Mouse (Mus musculus): ENCODE results near the gene Cfap97. TPM values are rescaled to one million over a fixed set of nuclear protein-coding genes. Genes with fewer than 3 reads are reported as not detected.
"Not testable (repeated sequence)": the region's sequence is repeated elsewhere in the genome, so short reads cannot be mapped to it uniquely, and the experiment has no call there.

The Cfap97 gene
- polyA plus RNA-seq, 1 experiment from 2014 or later = 21.5 TPM

DNA sequence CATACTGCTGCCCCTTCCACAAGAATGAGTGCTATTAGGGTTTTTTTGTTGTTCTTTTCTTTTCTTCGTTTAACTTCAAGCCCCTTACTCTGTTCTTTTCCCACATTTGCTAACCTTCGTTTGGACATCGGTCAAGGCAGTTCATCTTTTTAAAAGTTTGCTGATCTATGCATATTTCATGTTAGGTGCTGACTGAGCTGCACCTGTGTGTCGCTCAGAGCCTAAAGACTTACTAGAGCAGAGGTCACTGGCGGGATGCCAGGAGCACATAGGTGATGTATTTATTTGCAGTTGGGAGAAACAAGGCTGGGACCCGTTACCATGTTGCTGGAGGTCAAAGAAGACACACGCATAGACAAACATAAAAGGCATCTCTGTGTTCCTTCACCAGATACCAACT is 60.6 kb downstream of the Cfap97 start:
- peaks cover 48% of the 10 kb centered on the region for H3K4me1 ChIP-seq
- H3K27me3 ChIP-seq (ENCODE audit: low read depth, poor library complexity, severe bottlenecking) = peaks cover 34% of the 10 kb centered on the region
- H3K27ac ChIP-seq (replicated peaks) = peak overlapping the region; percentile 96; the same call in 1 of the 2 replicates
- H3K36me3 ChIP-seq = peaks cover 23% of the 10 kb centered on the region
- no peak for DNase-seq (ENCODE audit: low spot score)
- 48% methylated on average over 7 of the region's 7 CpGs for WGBS
- H3K4me3 ChIP-seq = peak overlapping the region; percentile 87; the same call in 1 of the 2 replicates
- no peaks in the 10 kb centered on the region for H3K9me3 ChIP-seq (replicated peaks)

DNA sequence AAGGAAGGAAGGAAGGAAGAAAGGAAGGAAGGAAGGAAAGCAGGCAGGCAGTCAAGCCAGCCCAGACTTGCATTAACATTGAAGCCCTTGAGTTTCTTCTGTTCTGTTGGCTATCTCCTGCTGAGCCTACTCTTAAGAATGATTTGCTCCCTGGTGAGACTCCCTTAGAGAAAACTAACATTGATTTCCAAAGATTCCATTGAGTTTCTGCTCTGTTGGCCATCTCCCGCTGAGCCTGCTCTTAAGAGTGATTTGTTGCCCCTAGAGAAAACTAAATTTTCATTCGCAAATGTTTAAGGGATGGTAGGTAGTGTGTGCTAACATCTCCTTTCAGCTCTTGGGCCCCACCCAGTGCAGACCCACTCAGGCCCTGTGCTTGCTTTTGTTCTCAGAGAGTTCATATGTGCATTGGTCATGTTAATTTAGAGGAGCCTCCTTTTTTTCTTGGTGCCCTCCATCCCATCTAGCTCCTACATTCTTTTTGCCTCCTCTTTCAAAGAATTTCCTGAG is 62.5 kb downstream of the Cfap97 start:
- H3K36me3 ChIP-seq = peaks cover 4% of the 10 kb centered on the region
- H3K4me1 ChIP-seq = peaks cover 41% of the 10 kb centered on the region
- peaks cover 52% of the 10 kb centered on the region for H3K27me3 ChIP-seq (ENCODE audit: low read depth, poor library complexity, severe bottlenecking)
- 6% methylated on average over 2 of the region's 2 CpGs for WGBS
- H3K4me3 ChIP-seq = no peak overlapping the region
- no peaks in the 10 kb centered on the region for H3K9me3 ChIP-seq (replicated peaks)
- no peak overlapping the region for H3K27ac ChIP-seq (replicated peaks)
- DNase-seq (ENCODE audit: low spot score) = no peak

DNA sequence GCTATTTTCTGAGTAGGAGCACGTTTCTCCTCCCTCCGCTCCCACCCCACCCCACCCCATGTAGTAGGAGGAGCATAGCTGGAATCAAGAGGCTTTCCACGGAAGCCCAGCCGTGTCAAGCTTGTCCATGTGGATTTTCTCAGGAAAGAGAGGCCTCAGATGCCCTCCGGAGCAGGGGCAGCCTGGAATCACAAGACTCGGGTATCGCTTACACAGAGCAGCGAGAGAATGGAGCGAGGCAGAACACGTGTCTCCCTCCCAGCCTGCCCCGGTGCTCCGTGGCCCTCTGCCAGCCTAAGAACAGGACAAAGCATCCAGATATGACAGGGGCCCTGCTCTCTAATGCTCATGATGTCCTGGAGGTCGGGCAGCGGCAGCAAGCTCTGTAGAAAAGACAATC is 65.3 kb downstream of the Cfap97 start:
- peak; percentile 65 for DNase-seq (ENCODE audit: low spot score)
- H3K27ac ChIP-seq (replicated peaks) = peak overlapping the region; percentile 81
- H3K27me3 ChIP-seq (ENCODE audit: low read depth, poor library complexity, severe bottlenecking) = peaks cover 69% of the 10 kb centered on the region
- peak overlapping the region; percentile 49 for H3K4me3 ChIP-seq
- H3K36me3 ChIP-seq = no peaks in the 10 kb centered on the region
- 5% methylated on average over 14 of the region's 14 CpGs for WGBS
- H3K9me3 ChIP-seq (replicated peaks) = no peaks in the 10 kb centered on the region
- H3K4me1 ChIP-seq = peaks cover 18% of the 10 kb centered on the region

DNA sequence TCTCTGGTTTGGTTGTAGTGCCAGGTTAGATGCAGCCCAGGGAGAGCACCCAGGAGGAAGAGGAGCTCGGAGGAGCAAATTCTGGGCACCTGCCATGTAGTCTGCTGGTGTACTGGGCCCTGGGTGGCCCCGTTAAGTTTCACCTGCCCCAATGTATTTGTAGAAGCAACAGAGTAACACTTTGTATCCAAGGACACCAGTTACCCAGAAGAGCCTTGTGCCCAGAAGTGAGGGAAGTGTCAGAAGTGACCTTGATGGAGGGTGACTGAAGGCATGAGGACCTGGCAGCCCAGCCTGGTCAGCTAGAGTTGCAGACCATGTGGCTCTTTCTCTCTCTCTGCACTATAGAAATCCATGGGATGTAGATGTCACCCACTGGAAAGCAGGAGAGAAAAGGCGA is 69.0 kb downstream of the Cfap97 start:
- WGBS = 79% methylated on average over 3 of the region's 3 CpGs
- Histone ChIP-seq H3K27me3 (ENCODE audit: low read depth, poor library complexity, severe bottlenecking) (peaks cover 49% of the 10 kb centered on the region), H3K9me3 (replicated peaks) (no peaks in the 10 kb centered on the region), H3K4me3 (no peak overlapping the region), H3K36me3 (no peaks in the 10 kb centered on the region), H3K27ac (replicated peaks) (no peak overlapping the region), H3K4me1 (peaks cover 9% of the 10 kb centered on the region)
- DNase-seq (ENCODE audit: low spot score) = no peak

GRCm38 (mm10) chr8:46225501-46225900 is 73.9 kb downstream of the Cfap97 start:
- peaks cover 8% of the 10 kb centered on the region for H3K27me3 ChIP-seq (ENCODE audit: low read depth, poor library complexity, severe bottlenecking)
- no peak overlapping the region for H3K27ac ChIP-seq (replicated peaks)
- 79% methylated on average over 3 of the region's 3 CpGs for WGBS
- H3K9me3 ChIP-seq (replicated peaks) = no peaks in the 10 kb centered on the region
- DNase-seq (ENCODE audit: low spot score) = no peak
- no peak overlapping the region for H3K4me3 ChIP-seq
- no peaks in the 10 kb centered on the region for H3K36me3 ChIP-seq
- no peaks in the 10 kb centered on the region for H3K4me1 ChIP-seq

- no peaks in the 10 kb centered on the region for H3K9me3 ChIP-seq (replicated peaks)
- H3K36me3 ChIP-seq = no peaks in the 10 kb centered on the region
- 89% methylated on average over 5 of the region's 5 CpGs for WGBS
- DNase-seq (ENCODE audit: low spot score) = no peak
- H3K27ac ChIP-seq (replicated peaks) = no peak overlapping the region
- no peaks in the 10 kb centered on the region for H3K4me1 ChIP-seq
- no peaks in the 10 kb centered on the region for H3K27me3 ChIP-seq (ENCODE audit: low read depth, poor library complexity, severe bottlenecking)
- no peak overlapping the region for H3K4me3 ChIP-seq
Observed at GRCm38 (mm10) chr8:46226622-46227021, 75.1 kb downstream of the Cfap97 start.

- 82% methylated on average over 7 of the region's 7 CpGs for WGBS
- not testable (repeated sequence) for DNase-seq (ENCODE audit: low spot score); H3K9me3 ChIP-seq (replicated peaks); H3K4me3 ChIP-seq; H3K36me3 ChIP-seq; H3K27ac ChIP-seq (replicated peaks); H3K27me3 ChIP-seq (ENCODE audit: low read depth, poor library complexity, severe bottlenecking); H3K4me1 ChIP-seq
Observed at GRCm38 (mm10) chr8:46231968-46232367, 80.4 kb downstream of the Cfap97 start.

DNA sequence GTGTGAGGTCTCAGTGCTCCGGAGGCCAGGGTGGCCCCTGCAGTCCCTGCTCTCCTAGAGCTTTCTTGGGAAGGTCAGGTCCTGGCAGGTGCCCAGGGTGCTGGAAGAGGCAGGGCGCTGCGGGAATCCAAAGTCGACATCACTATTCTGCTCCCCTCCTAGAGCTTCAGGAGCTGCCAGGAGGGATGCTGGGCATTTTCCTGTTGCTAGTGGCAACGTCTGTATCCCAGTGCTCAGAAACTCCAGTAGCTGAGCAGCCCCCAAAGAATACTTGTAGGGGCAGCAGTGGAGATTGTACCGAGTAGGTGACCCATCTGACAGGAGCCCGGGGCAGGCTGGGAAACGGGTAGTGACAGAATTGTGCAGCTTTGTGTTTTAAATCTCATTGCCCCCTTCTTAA is 81.2 kb downstream of the Cfap97 start:
- 69% methylated on average over 8 of the region's 8 CpGs for WGBS
- Histone ChIP-seq H3K4me3 (no peak overlapping the region), H3K27ac (replicated peaks) (no peak overlapping the region), H3K36me3 (no peaks in the 10 kb centered on the region), H3K9me3 (replicated peaks) (no peaks in the 10 kb centered on the region), H3K27me3 (ENCODE audit: low read depth, poor library complexity, severe bottlenecking) (0 out of 2 replicates have a peak, but pooled peaks cover 3% of the 10 kb centered on the region), H3K4me1 (no peaks in the 10 kb centered on the region)
- DNase-seq (ENCODE audit: low spot score) = no peak

DNA sequence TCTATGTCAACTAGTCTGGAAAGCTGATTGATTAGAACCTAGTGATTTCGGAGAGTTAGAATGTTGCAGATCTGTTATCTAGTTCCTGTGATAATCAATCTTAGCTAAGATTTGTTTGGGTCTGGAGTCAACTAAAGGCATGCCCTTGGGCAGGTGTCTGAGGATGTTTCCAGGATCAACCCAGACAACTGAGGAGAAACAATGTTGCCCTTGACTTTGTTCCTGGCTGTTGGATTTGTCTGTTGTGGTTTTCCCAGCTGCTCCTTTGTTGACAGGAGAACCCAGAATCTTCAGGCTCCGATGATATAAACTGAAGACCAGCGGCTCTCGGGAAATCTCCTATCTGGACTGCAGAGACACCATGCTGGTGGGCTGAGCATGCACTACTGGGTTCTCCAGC is 83.2 kb downstream of the Cfap97 start:
- H3K4me1 ChIP-seq = no peaks in the 10 kb centered on the region
- no peaks in the 10 kb centered on the region for H3K9me3 ChIP-seq (replicated peaks)
- H3K27me3 ChIP-seq (ENCODE audit: low read depth, poor library complexity, severe bottlenecking) = peaks cover 16% of the 10 kb centered on the region
- H3K4me3 ChIP-seq = no peak overlapping the region
- no peak overlapping the region for H3K27ac ChIP-seq (replicated peaks)
- DNase-seq (ENCODE audit: low spot score) = no peak
- no peaks in the 10 kb centered on the region for H3K36me3 ChIP-seq
- 87% methylated on average over 4 of the region's 4 CpGs for WGBS

DNA sequence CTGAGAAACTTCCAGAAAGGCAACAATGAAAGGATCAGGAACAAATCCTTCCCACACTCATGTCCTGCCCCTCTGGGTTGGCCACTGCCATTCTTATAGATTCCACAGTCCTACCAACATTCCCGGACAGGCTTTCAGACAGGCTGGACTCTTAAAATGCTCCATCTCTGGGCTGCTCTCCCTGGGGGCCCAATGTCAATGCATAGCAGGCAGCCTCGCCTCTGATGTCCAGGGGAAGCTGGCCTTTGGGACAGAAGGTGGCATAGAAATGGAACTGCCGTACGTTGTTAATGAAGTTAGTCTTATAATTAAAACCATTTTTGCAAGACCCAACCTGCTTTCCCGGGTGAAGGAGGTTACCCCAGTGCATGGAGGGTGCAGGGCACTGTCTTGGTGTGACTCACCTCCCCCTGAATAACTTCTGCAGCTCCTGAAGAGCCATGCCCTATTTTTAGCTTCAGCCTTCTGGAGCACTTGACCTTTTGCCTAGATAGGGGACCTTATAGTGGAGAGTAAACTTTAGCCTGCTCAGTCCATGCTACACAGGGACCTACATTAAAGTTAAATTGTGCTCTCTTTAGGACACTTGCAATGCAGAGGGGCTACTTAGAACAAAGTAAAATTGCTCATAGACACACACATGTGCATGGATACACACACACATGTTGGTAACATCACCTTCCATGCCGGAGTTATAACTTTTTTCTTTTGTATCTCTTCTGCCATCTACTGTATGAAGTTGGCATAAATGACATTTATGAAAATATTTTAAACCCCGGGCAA is 85.1 kb downstream of the Cfap97 start:
- no peaks in the 10 kb centered on the region for H3K36me3 ChIP-seq
- no peak overlapping the region for H3K4me3 ChIP-seq
- H3K27me3 ChIP-seq (ENCODE audit: low read depth, poor library complexity, severe bottlenecking) = peaks cover 34% of the 10 kb centered on the region
- H3K27ac ChIP-seq (replicated peaks) = no peak overlapping the region
- H3K4me1 ChIP-seq = no peaks in the 10 kb centered on the region
- no peak for DNase-seq (ENCODE audit: low spot score)
- no peaks in the 10 kb centered on the region for H3K9me3 ChIP-seq (replicated peaks)
- 77% methylated on average over 7 of the region's 7 CpGs for WGBS

DNA sequence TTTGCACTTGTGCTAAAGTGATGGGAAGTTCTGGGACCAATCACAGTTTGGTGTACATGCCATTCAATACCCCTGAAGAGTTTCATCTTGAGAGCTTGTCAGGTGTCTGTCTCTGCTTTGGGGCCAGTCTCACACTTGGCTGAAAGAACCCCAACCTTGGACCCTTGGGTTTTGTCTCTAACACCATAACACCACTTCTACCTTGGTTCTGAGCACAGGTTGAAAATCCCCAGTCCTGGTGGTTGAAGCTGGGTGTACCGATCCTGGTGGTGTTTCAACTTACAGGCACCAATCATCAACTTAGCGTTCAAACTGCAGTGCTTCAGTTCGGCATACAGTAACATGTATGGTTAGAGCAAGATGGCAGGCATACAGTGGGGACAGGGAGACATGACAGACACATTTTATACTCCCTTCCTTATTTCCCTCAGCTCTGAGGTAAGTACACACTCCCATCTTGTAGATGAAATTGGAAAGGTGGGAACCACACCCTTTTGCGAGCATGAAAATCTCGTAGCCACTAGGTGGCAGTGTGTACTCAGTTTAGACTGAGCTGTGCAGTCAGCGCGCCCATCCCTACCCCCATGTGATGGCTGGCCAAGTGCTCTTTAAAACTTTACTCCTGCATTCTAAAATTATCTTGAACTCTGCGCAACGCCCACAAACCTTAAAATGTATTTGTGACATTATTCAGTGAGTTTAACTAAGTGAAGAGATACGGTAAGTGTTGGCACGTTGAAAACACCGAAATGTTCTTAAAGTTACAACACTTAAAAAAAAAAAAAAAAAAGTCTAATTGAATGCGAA is 90.2 kb downstream of the Cfap97 start:
- H3K27me3 ChIP-seq (ENCODE audit: low read depth, poor library complexity, severe bottlenecking) = peaks cover 80% of the 10 kb centered on the region
- peak; percentile 72 for DNase-seq (ENCODE audit: low spot score)
- no peaks in the 10 kb centered on the region for H3K9me3 ChIP-seq (replicated peaks)
- WGBS = 34% methylated on average over 13 of the region's 13 CpGs
- H3K4me3 ChIP-seq = no peak overlapping the region
- no peak overlapping the region for H3K27ac ChIP-seq (replicated peaks)
- H3K36me3 ChIP-seq = no peaks in the 10 kb centered on the region
- H3K4me1 ChIP-seq = peaks cover 12% of the 10 kb centered on the region

- peaks cover 88% of the 10 kb centered on the region for H3K27me3 ChIP-seq (ENCODE audit: low read depth, poor library complexity, severe bottlenecking)
- no peak overlapping the region for H3K27ac ChIP-seq (replicated peaks)
- no peaks in the 10 kb centered on the region for H3K36me3 ChIP-seq
- 43% methylated on average over 7 of the region's 7 CpGs for WGBS
- no peaks in the 10 kb centered on the region for H3K9me3 ChIP-seq (replicated peaks)
- no peak overlapping the region for H3K4me3 ChIP-seq
- no peak for DNase-seq (ENCODE audit: low spot score)
- peaks cover 22% of the 10 kb centered on the region for H3K4me1 ChIP-seq
Observed at GRCm38 (mm10) chr8:46242946-46243345, 91.4 kb downstream of the Cfap97 start.
